Mouse (Mus musculus): ENCODE results near the gene Tmem123. TPM values are rescaled to one million over a fixed set of nuclear protein-coding genes. Genes with fewer than 3 reads are reported as not detected.

Gene Tmem123
- polyA plus RNA-seq, 1 experiment from 2014 or later: 93.6 TPM

DNA sequence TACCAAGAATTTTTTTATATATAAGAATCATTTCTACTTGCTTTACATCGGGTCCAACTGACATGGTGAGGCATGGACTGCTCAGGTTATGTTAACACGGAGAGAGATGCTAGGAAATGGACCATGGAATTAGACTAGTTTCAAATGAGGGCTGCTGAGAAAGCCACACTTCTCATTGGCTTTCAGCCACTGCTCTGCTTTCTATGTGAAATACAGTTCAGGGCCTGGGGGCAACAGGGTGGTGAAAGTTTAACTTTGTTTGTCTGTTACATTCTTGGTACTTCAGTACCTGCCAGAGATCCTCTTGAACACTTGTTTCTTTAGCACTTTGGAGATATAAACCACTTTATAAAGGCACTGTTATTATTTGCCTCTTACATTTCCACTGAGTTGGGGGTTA is 29.7 kb downstream of the Tmem123 start:
- no peak for ATAC-seq (replicated peaks; ENCODE audit: low FRiP score)
- H3K27me3 ChIP-seq: no peaks in the 10 kb centered on the region

DNA sequence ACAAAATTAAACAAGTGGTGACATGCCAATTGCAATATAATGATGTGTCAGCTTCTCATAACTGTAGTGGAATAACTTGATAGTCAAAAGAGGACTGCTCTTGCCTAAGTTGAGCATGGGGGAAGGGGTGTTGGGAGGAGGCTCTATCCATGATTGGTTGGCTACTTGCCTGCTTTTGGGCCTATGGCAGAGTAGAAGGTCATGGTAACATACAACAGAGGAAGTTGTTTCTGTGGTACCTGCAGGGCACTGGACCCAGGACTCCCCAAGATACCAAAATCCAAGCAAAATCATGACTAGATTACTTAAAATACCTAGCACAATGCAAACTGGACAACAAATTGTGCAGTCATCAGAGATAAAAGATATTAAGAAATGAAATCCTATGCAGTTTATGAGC is 31.7 kb downstream of the Tmem123 start:
- Histone ChIP-seq H3K4me2 (no peak overlapping the region), H3K9ac (no peak overlapping the region), H3K27me3 (no peaks in the 10 kb centered on the region), H3K36me3 (peaks cover 30% of the 10 kb centered on the region), H3K9me3 (replicated peaks) (no peaks in the 10 kb centered on the region), H3K4me1 (no peaks in the 10 kb centered on the region), H3K4me3 (replicated peaks) (no peak overlapping the region), H3K27ac (no peak overlapping the region)
- no peak for ATAC-seq (replicated peaks; ENCODE audit: low FRiP score)

More for the DNA sequence above, 29.7 kb downstream of the Tmem123 start:
- Histone ChIP-seq H3K4me3 (replicated peaks) (no peak overlapping the region), H3K4me1 (0 out of 2 replicates have a peak, but pooled peaks cover 6% of the 10 kb centered on the region), H3K9me3 (replicated peaks) (no peaks in the 10 kb centered on the region), H3K36me3 (peaks cover 36% of the 10 kb centered on the region), H3K27ac (no peak overlapping the region), H3K9ac (no peak overlapping the region), H3K4me2 (no peak overlapping the region)
- 71% methylated on average over 2 of the region's 2 CpGs for WGBS

DNA sequence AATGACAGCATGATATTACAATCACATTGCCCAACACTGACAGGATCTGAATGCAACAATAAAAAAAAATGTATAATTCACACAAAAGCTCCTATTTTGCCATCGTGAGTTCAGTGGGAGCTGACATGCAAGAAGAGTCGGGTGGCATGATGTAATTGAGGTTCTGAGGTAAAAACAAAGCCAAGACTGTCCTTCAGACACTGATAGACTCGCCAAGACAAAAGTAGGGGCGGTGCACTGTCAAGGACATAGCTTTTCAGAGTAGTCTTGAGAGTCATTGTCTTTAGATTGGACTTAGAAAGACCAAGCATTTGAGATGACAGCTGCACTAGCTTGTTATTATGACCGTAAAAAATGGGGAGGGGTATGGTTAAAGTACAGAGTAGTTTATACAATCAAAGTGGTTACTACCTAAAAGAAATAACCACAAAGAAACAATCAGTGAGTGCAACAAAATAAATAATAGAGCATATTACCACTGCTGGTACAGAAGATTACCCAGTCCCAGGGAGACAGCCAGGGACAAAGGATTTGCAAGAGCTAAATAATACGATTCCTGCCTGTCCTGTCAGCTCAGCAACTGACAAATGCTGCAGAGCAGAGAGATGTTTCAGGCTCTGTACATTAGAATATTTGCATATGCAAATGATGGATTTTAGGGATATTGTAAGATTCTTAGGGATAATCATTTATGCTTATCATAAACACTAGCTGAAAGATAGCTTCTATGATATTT is 32.5 kb downstream of the Tmem123 start:
- Histone ChIP-seq H3K9ac (no peak overlapping the region), H3K27me3 (no peaks in the 10 kb centered on the region), H3K9me3 (replicated peaks) (no peaks in the 10 kb centered on the region), H3K27ac (no peak overlapping the region), H3K36me3 (peaks cover 23% of the 10 kb centered on the region), H3K4me3 (replicated peaks) (no peak overlapping the region), H3K4me1 (no peaks in the 10 kb centered on the region), H3K4me2 (no peak overlapping the region)
- ATAC-seq (replicated peaks; ENCODE audit: low FRiP score): no peak
- 77% methylated on average over 6 of the region's 6 CpGs for WGBS

DNA sequence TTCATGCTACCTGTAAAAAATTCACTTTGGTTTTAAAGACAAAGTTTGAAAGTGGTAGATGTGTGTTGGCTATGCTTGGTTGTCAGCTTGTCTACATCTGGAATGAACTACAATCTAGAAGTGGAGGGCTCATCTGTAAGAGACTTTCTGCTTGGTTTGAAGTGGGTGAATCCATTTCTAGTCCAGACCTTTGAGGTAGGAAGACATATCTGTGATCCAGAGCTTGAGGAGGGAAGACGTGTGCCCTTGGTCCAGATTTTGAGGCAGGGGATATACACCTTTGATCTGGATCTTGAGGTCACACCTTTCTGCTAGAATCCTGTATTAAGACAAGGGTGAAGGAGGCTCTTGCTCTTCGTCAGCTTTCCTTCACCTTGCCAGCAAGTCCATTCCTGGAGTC is 33.7 kb downstream of the Tmem123 start:
- Histone ChIP-seq H3K4me3 (replicated peaks) (no peak overlapping the region), H3K27ac (no peak overlapping the region), H3K27me3 (no peaks in the 10 kb centered on the region), H3K4me1 (no peaks in the 10 kb centered on the region), H3K9ac (no peak overlapping the region), H3K4me2 (no peak overlapping the region), H3K9me3 (replicated peaks) (no peaks in the 10 kb centered on the region), H3K36me3 (peaks cover 13% of the 10 kb centered on the region)
- ATAC-seq (replicated peaks; ENCODE audit: low FRiP score): no peak
- 88% methylated on average over 2 of the region's 2 CpGs for WGBS

DNA sequence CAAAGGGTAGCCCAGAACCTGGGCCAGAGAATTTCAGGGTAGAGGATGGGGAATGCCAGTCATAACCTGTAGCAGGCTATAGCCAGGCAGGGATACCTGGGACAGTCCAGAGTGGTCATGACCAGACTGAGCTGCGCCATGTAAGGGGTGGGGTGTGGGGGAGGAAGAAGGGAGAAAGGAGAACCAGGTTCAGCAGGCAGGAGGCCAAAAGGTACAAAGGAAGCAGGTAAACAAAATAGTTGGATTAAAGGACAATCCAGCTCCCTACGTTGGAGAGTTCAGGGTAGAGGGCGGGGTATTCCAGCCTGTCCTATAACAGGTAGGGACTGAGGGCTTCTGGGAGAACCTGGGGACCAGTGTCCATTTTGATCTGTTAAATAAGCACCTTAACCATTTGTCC is 34.7 kb downstream of the Tmem123 start:
- peaks cover 6% of the 10 kb centered on the region; the same call in 1 of the 2 replicates for H3K36me3 ChIP-seq
- no peaks in the 10 kb centered on the region for H3K4me1 ChIP-seq
- no peak overlapping the region for H3K9ac ChIP-seq
- no peaks in the 10 kb centered on the region for H3K27me3 ChIP-seq
- no peak overlapping the region for H3K4me3 ChIP-seq (replicated peaks)
- no peak overlapping the region for H3K27ac ChIP-seq
- no peaks in the 10 kb centered on the region for H3K9me3 ChIP-seq (replicated peaks)
- WGBS: 87% methylated on average over 3 of the region's 3 CpGs
- no peak for ATAC-seq (replicated peaks; ENCODE audit: low FRiP score)
- no peak overlapping the region for H3K4me2 ChIP-seq

DNA sequence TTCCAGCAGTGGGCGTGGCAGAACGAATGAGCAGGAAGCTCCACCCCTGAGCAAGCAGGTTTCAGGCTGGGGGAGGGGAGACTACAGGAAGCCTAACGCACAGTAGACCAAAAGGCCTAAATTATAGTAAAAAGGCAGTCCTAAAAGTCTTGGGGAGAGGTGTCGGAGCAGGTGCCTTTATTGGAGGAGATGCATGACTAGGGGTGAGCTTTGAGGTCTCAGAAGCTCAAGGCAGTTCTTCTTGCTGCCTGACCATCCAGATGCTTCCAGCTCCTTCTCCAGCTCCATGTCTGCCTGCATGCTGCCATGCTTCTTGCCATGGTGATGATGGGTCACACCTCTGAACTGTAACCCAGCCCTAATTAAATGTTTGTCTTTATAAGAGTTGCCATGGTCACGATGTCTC is 41.3 kb downstream of the Tmem123 start:
- Histone ChIP-seq H3K4me3 (replicated peaks) (no peak overlapping the region), H3K27ac (no peak overlapping the region), H3K4me2 (no peak overlapping the region), H3K27me3 (no peaks in the 10 kb centered on the region), H3K4me1 (no peaks in the 10 kb centered on the region), H3K36me3 (no peaks in the 10 kb centered on the region), H3K9ac (no peak overlapping the region), H3K9me3 (replicated peaks) (no peaks in the 10 kb centered on the region)
- ATAC-seq (replicated peaks; ENCODE audit: low FRiP score): peak; percentile 54
- WGBS: 58% methylated on average over 5 of the region's 5 CpGs

DNA sequence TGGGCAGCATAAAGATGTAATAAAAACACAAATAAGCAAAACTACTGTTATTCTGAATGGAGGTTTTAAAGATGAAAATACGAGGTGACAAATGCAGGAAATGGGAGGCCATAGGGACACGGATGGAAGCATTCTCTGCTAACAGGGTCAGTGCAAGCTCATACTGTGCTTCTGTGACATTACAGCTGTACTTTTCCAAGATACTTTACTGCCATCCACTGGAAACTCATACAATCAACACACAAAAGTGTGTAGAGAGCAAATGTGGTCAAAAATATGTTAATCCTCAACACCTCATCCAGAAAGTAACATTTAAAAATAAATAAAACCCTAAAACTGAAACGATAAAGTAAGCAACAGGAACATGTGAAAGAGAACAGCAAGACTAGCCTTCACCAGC is 58.9 kb downstream of the Tmem123 start:
- no peak overlapping the region for H3K4me2 ChIP-seq
- 64% methylated on average over 3 of the region's 3 CpGs for WGBS
- ATAC-seq (replicated peaks; ENCODE audit: low FRiP score): no peak
- no peak overlapping the region for H3K9ac ChIP-seq
- no peaks in the 10 kb centered on the region for H3K4me1 ChIP-seq
- H3K36me3 ChIP-seq: peaks cover 54% of the 10 kb centered on the region
- H3K27me3 ChIP-seq: no peaks in the 10 kb centered on the region
- H3K27ac ChIP-seq: no peak overlapping the region
- no peaks in the 10 kb centered on the region for H3K9me3 ChIP-seq (replicated peaks)
- no peak overlapping the region for H3K4me3 ChIP-seq (replicated peaks)

DNA sequence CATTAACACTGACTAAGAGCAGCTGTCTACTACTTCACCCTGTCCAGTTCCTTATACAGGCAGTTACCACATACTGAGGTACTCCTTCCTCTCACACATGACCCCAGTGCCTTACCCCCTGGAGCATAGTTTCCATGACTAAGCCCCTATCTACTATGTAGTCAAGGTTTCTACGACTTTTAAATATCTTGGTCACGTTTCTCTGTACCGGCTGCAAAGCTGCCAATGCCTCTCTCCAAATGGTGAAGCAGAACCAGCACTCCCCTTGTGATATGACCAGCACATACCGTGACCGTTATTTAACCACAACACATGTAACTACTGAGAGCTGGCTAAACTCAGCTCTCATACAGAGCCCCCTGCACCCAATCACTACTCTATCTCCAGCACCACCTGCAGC is 61.1 kb downstream of the Tmem123 start:
- Histone ChIP-seq H3K9me3 (replicated peaks) (no peaks in the 10 kb centered on the region), H3K36me3 (peaks cover 41% of the 10 kb centered on the region), H3K4me2 (no peak overlapping the region), H3K4me1 (peaks cover 5% of the 10 kb centered on the region; the same call in 1 of the 2 replicates), H3K4me3 (replicated peaks) (no peak overlapping the region), H3K27ac (no peak overlapping the region), H3K27me3 (no peaks in the 10 kb centered on the region), H3K9ac (no peak overlapping the region)
- WGBS: 94% methylated on average over 5 of the region's 5 CpGs
- no peak for ATAC-seq (replicated peaks; ENCODE audit: low FRiP score)

DNA sequence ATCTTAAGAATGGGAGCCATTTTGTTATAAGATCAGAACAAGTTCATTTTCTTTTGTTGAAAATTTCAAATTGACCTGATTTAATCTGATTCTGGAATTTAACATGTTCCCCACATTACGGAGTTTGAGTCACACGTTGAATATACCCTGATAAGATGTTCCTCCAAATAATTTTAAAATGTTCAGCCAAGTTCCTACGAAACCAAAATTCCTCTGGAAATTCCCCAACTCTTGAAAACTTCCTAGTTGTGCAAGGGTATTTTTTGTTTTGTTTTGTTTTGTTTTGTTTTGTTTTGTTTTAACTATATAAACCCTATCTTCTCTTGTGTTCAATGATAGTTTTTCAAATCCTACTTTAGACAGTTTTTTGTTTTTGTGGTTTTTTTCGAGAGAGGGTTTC is 64.9 kb downstream of the Tmem123 start:
- Histone ChIP-seq H3K4me1 (peaks cover 20% of the 10 kb centered on the region), H3K27me3 (no peaks in the 10 kb centered on the region), H3K4me3 (replicated peaks) (no peak overlapping the region), H3K9me3 (replicated peaks) (no peaks in the 10 kb centered on the region), H3K4me2 (no peak overlapping the region), H3K36me3 (peaks cover 29% of the 10 kb centered on the region), H3K27ac (no peak overlapping the region), H3K9ac (no peak overlapping the region)
- ATAC-seq (replicated peaks; ENCODE audit: low FRiP score): no peak
- 94% methylated on average over 4 of the region's 4 CpGs for WGBS

DNA sequence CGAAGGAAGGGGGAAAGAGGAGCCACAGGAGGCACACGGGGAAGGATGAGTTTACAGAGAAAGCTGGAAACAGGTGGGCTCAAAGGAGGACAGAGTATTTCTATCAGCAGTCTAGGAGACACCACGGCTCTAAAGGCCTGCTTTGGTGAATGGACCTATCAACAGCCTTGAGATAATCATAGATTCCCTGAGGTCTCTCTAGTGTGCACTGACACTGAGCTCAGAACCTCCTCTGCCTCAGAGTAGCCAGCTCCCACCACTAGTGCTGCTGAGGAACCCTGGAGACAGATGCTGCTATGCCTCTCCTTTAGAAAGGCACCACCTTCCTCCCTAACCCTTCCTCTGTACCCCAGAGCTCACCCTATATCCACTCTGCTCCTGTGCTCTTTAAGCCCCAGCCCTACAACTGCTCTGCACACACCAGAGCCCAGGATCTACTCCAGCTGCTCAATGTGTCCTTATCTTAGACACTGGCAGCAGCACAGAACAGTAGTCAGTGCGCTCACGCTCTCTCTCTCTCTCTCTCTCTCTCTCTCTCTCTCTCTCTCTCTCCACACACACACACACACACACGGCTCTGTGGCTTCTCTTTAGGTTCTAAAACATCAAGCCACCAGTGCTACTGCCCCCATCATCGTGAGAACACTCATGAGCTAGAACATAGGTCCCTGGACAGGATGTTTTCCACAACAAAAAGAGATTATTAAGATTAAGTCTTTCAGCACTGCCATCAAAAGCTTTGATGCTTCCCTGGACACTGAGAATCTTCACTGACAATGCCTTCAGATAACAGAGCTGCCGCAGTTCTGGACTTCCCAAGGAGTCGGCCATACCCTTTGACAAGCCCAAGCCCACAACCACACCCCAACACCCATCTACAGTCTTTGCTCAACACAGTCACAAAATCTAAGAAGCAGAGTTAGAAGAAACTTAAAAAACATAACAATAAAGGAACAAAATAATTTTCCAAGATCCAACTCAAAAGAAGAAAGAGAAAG is 66.0 kb downstream of the Tmem123 start:
- Histone ChIP-seq H3K9ac (no peak overlapping the region), H3K4me3 (replicated peaks) (no peak overlapping the region), H3K9me3 (replicated peaks) (no peaks in the 10 kb centered on the region), H3K4me2 (0 out of 2 replicates have a peak overlapping the region, but pooled peaks have one; percentile 5), H3K27ac (no peak overlapping the region), H3K36me3 (peaks cover 35% of the 10 kb centered on the region), H3K27me3 (no peaks in the 10 kb centered on the region), H3K4me1 (peaks cover 27% of the 10 kb centered on the region)
- peak; percentile 61; the same call in 1 of the 2 replicates for ATAC-seq (replicated peaks; ENCODE audit: low FRiP score)
- WGBS: 86% methylated on average over 9 of the region's 9 CpGs

DNA sequence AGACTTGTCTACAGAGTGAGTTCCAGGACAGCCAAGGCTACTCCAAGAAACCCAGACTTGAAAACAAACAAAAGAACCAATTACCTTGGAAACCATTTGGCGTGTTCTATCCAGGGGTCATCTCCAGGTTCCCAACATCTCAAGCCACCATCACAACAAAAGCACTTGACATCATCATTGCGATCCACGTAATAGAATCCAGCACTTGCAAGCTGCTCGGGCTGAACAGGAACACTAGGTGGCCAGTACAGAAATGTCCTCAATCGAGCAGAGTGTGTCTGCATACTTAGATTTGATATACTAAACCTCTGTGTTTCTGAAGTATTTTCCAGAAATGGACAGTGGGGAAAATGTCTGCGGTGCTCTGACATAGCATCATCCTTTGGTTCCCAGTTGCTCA is 69.6 kb downstream of the Tmem123 start:
- 90% methylated on average over 6 of the region's 6 CpGs for WGBS
- no peak for ATAC-seq (replicated peaks; ENCODE audit: low FRiP score)
- Histone ChIP-seq H3K36me3 (peaks cover 27% of the 10 kb centered on the region), H3K4me1 (peaks cover 29% of the 10 kb centered on the region), H3K9ac (no peak overlapping the region), H3K4me3 (replicated peaks) (no peak overlapping the region), H3K9me3 (replicated peaks) (no peaks in the 10 kb centered on the region), H3K4me2 (peak overlapping the region; percentile 8; the same call in 1 of the 2 replicates), H3K27me3 (no peaks in the 10 kb centered on the region), H3K27ac (no peak overlapping the region)

DNA sequence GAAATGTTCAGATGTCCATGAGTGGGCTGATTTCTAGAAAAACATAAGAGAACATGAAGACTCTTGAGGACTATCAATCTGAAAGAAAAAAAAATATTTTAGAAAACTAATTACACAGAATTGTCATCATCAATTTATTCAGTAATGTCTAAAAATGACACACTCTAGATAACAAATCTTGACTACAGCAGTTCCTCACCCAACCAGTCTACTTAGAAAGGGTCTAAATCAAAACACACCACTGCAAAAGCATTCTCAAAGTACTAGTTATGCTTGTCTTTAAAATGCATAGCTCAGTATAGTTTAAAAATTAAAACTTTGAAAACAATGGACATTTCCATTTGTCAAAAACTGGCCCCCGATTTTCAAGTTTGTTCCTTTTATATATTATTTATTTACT is 71.5 kb downstream of the Tmem123 start:
- Histone ChIP-seq H3K4me1 (peaks cover 20% of the 10 kb centered on the region), H3K9me3 (replicated peaks) (no peaks in the 10 kb centered on the region), H3K9ac (no peak overlapping the region), H3K27me3 (no peaks in the 10 kb centered on the region), H3K4me3 (replicated peaks) (no peak overlapping the region), H3K4me2 (no peak overlapping the region), H3K36me3 (peaks cover 24% of the 10 kb centered on the region), H3K27ac (no peak overlapping the region)
- 82% methylated on average over 1 of the region's 1 CpGs for WGBS
- no peak for ATAC-seq (replicated peaks; ENCODE audit: low FRiP score)
